Mouse (Mus musculus): Measurements from ENCODE around the gene Sox13.

Sox13 gene

DNA sequence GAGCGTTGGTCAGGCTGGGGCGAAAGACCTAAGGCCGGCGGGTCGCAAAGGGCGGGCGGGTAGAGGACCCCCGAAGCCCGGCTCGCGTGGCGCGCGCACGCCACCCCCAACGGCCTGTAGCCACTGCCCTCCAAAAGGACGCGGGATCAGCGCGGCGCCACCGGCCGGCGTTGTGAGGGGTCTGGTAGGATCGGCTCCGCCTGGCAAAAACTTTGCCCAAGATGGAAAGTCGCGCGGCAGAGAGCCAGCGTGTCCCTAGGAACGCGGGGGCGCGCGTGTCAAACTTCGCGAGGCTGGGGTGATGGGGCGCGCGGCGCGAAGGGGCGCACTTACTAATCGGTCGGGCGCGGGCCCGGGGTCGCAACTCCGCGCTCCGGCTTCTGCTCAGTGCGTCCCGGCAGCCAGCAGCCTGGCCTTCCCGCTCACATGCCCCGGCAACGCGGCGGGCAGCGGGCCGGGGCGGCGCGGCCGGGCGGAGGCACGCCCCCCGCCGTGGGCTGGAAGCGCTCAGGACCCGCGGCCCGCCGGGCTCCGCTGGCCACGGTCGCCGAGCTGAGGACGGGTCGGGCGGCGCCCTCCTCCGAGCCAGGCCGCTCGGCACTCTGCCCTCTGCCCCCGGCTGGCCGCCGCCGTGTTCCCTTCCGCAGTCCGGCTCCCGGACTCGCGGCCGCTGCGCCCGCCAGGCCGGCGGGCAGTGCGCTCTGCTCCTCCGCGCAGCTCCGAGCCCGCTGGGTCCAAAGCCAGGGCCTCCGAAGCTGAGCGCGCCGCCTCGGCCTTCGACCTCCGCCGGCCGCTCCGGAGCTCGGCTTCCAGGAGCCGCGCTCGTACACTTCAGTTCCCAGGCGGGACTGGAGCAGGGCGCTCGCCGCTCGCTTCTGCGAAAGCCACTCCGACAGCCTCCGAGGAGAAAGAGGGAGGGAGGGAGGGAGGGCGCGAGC lies at the start of gene Sox13:
Gene Sox13 (minus strand): TSS at position 835 of the 938 bp plus-strand sequence.
- DNase-seq (ENCODE audit: low spot score): peak; percentile 61

DNA sequence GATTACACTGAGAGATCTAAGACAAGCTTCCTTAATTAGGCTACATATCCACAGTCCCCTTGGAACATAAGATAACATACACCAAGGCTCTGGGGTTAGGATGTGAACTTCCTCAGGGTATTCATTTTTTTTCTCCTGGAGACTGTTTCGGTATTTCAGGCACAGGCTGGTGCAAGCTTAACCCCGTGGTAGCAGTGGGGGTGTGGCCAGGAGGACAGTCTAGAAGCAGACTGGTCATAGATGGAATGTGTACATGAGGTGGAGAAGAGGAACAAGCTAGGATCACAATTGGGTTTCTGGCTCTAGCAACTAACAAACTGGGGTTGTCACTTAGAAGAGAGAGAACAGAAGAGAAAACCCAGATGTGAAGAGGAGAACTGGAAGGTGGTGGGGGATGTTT lies 47.4 kb upstream of the Sox13 start:
- no peak for DNase-seq (ENCODE audit: low spot score)

DNA sequence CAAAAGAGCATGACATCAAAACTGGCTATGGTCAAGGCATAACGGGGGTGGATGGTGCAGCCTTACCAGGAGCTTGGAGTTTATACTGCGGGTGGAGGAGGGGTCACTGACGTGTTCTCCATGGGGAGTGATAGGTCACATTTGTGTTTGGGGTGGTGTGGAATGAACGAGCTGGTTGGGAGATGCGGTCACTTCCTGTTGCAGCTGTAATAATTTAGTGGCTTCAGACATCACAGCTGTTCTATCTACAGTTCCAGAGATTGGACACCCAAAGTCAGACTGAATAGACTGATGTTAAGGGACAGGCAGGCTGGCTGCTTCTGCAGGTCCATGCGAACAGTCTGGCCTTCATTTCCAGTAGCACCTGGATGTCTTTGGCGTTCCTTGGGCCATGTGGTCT lies 46.9 kb upstream of the Sox13 start:
- no peak for DNase-seq (ENCODE audit: low spot score)

- no peak for DNase-seq (ENCODE audit: low spot score)
Measured at GRCm38 (mm10) chr1:133470242-133471025, 46.3 kb upstream of the Sox13 start.

- peak; percentile 8 for DNase-seq (ENCODE audit: low spot score)
Measured at GRCm38 (mm10) chr1:133469213-133469612, 45.0 kb upstream of the Sox13 start.

- no peak for DNase-seq (ENCODE audit: low spot score)
Measured at GRCm38 (mm10) chr1:133468751-133469150, 44.6 kb upstream of the Sox13 start.

DNA sequence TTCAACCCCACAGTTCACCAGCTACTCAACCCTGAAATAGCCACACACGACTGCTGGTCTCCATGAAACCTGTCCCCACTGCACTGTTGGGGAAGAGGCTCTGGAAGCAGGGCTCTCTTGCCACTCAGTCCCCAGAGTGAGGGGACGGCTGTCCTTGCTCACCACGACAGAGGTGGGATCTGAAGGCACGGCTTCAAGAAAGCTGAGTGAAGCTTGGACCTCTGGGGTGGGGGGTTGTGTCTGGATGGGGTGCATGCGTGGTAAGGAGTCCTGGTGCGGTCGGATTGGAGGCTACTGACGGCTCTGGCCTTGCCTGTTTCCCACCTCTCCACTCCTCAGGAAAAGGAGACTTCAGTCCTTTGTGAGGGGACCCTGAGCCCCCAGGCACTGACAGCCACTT lies 43.7 kb upstream of the Sox13 start:
- no peak for DNase-seq (ENCODE audit: low spot score)

GRCm38 (mm10) chr1:133463138-133463537 lies 39.0 kb upstream of the Sox13 start:
- no peak for DNase-seq (ENCODE audit: low spot score)

GRCm38 (mm10) chr1:133460996-133461395 lies 36.8 kb upstream of the Sox13 start:
- DNase-seq (ENCODE audit: low spot score): no peak

DNA sequence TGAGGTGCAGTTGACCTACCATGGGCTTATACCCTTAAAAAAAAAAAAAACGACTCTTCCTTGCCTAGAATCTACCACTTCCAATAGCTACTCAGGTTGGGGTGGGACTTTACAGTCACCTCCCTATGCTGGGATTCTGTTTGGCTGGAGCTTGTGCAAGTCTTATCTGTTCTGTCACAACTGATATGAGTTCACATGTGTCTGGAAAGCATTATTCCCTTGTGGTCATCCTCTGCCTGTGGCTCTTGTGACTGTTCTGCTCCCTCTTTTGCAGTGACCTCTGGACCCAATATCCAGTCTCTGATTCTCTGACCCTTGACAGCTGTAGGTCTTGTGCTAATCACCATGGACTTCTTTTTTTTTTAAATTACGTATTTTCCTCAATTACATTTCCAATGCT lies 31.9 kb upstream of the Sox13 start:
- DNase-seq (ENCODE audit: low spot score): no peak

DNA sequence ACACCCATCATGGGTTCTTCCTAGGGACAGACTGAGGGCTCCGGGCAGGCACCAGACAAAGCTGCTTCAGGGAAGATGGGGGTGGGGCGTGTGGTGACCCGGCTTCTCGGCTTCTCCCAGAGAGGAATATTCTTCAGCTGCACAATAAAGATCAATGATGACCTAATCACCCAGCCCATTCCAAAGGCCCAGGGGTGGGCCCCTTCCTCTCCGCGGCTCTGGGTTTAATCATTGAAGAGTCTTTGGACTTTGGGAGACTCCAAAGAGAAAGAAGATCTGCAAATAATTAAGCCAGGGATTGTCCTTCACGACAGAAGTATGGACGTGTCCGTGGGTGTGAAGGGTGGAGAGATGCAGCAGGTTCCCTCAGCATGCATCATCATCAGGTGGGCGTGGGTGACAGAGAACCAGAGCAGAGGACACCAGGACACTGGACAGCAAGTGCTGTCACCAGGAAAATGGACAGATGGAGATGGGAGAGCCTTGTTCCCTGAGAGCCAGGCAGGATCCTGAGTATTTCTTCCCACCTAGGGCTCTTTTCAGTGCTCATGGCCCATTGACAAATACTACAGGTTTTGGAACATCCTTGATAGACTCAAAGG lies 28.5 kb upstream of the Sox13 start:
- DNase-seq (ENCODE audit: low spot score): no peak

DNA sequence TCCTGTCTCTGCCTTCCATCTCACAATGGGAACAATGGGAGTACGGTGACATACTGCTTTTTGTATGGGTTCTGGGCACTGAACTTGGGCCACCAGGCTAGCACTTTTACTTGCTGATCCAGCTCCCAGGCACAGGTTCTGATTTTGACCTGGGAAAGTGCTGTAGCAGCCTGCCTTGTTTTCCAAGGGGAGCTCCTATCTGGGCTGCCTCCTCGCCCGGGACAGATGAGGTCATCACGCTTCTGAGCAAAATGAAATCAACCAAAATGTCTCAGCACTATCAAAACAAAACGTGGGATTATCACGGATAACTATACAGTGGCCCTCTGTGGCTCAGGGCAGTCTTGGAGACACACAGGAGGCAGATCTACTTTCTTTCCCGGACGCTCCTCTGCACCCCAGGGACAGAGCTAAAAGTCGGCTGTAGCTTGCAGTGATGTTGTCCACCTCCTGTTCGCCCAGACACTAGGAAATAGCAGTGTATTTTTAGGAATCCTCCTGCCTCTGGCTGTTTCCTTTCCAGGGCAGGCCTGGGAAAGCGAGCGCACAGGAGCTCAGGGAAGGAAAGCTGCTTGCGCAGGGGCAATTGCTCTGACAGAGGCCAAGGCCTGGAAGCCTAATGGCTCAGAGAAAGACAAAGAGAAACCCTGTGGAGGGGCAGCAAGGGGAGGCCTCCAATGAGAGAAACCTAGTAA lies 27.8 kb upstream of the Sox13 start:
- DNase-seq (ENCODE audit: low spot score): no peak

- no peak for DNase-seq (ENCODE audit: low spot score)
Measured at GRCm38 (mm10) chr1:133451025-133451424, 26.8 kb upstream of the Sox13 start.

GRCm38 (mm10) chr1:133448351-133448931 lies 24.3 kb upstream of the Sox13 start:
- peak; percentile 27 for DNase-seq (ENCODE audit: low spot score)

- no peak for DNase-seq (ENCODE audit: low spot score)
Measured at GRCm38 (mm10) chr1:133446291-133446690, 22.1 kb upstream of the Sox13 start.

GRCm38 (mm10) chr1:133444315-133444714 lies 20.1 kb upstream of the Sox13 start:
- DNase-seq (ENCODE audit: low spot score): no peak

DNA sequence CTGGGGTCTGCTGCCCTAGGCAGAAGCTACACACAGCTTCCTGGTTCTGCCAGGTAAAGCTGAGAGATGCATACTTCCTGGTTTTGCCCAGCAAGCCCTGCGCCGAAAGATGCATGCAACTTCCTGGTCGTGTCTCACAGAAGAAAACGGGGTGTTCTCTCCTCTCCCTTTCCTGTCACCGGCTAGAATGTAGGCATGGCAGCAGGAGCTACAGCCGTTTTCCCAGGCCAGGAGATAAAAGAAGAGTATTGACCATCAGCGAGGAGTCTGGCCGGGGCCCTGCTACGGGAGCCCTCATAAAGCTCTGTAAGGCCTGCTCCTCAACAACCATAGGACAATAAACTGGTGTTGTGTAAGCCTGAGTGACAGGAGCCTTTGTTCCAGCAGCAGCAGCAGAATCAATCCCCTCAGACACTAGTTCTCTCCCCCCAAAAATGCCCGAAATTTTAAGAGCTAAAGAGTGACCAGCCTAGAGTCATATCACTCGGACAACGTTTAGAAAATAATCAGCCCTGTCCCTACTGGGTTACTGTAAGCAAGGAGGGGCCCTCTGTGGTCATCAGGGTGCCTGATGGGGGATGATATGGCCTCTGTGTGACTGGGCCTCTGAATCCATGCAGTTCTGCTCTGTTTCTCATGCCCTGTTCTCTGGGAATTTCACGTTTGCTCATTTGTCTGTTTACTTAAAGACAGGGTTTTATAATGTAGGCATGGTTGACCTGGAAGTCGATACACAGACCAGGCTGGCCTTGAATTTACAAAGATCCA lies 13.9 kb upstream of the Sox13 start:
- no peak for DNase-seq (ENCODE audit: low spot score)

- no peak for DNase-seq (ENCODE audit: low spot score)
Measured at GRCm38 (mm10) chr1:133434756-133435112, 10.6 kb upstream of the Sox13 start.

GRCm38 (mm10) chr1:133434018-133434755 lies 10.0 kb upstream of the Sox13 start:
- DNase-seq (ENCODE audit: low spot score): peak; percentile 67

DNA sequence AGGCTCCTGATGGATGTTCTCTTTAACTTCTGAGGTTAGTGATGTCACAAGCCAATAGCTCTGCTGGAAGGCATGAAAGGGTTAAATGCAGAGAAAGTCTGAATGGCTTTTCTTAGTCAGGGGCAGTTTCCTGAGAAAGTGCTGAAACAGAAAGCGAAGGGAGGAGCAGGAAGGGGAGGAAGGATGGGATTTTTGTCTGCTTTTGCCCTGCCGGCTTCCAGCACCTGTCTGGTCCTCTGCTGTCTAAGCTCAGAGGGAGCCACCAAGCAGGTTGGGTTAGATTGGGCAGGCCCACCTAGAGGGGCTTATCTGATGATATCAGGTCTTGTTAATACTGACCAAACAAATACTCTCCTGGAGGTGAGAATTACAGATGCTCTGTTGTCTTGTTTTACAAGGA lies 8.4 kb upstream of the Sox13 start:
- DNase-seq (ENCODE audit: low spot score): no peak
